Mouse (Mus musculus): ENCODE measurements around the gene Exoc4. TPM values are rescaled to one million over a fixed set of nuclear protein-coding genes. Genes with fewer than 3 reads are reported as not detected.

Exoc4 gene
- polyA plus RNA-seq, 1 experiment from 2014 or later, result 36.7 TPM

GRCm38 (mm10) chr6:33310486-33310885 is 61.6 kb downstream of the Exoc4 start:
- Histone ChIP-seq H3K4me2 (no peak overlapping the region), H3K4me1 (no peaks in the 10 kb centered on the region), H3K27me3 (no peaks in the 10 kb centered on the region), H3K9ac (no peak overlapping the region), H3K36me3 (no peaks in the 10 kb centered on the region), H3K9me3 (no peaks in the 10 kb centered on the region), H3K4me3 (no peak overlapping the region), H3K27ac (no peak overlapping the region)
- ATAC-seq (ENCODE audit: insufficient number of reproducible peaks, insufficient read depth, low FRiP score, low TSS enrichment, low read depth), result no peak
- WGBS, result 97% methylated on average over 1 of the region's 1 CpGs

GRCm38 (mm10) chr6:33322849-33323248 is 74.0 kb downstream of the Exoc4 start:
- Histone ChIP-seq H3K36me3 (no peaks in the 10 kb centered on the region), H3K27ac (no peak overlapping the region), H3K4me2 (no peak overlapping the region), H3K4me3 (no peak overlapping the region), H3K9me3 (no peaks in the 10 kb centered on the region), H3K4me1 (no peaks in the 10 kb centered on the region), H3K9ac (no peak overlapping the region), H3K27me3 (no peaks in the 10 kb centered on the region)
- WGBS, result 77% methylated on average over 3 of the region's 3 CpGs
- no peak for ATAC-seq (ENCODE audit: insufficient number of reproducible peaks, insufficient read depth, low FRiP score, low TSS enrichment, low read depth)

DNA sequence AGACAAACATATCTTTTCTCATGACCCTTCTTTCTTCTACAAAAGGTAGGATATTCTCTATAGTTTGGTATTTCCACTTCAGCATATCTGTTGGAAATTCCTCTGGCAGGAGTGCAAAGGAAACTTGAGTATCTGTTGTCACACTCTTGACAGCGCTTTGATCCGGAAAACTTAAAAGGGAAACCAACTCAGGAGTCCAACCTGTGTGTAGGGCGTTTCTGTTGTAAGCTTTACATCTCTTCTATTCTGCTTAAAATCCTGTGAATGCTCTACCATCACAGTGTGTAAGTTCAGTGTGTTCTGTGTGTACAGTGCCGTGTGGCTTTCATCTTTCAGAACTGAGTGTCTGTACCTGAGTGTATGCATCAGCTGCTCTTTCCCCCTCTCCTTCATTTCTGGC is 74.5 kb downstream of the Exoc4 start:
- no peaks in the 10 kb centered on the region for H3K27me3 ChIP-seq
- ATAC-seq (ENCODE audit: insufficient number of reproducible peaks, insufficient read depth, low FRiP score, low TSS enrichment, low read depth), result no peak
- H3K27ac ChIP-seq, result no peak overlapping the region
- no peak overlapping the region for H3K4me2 ChIP-seq
- WGBS, result 63% methylated on average over 4 of the region's 4 CpGs
- H3K9me3 ChIP-seq, result no peaks in the 10 kb centered on the region
- H3K4me3 ChIP-seq, result no peak overlapping the region
- H3K36me3 ChIP-seq, result no peaks in the 10 kb centered on the region
- H3K4me1 ChIP-seq, result no peaks in the 10 kb centered on the region
- no peak overlapping the region for H3K9ac ChIP-seq

DNA sequence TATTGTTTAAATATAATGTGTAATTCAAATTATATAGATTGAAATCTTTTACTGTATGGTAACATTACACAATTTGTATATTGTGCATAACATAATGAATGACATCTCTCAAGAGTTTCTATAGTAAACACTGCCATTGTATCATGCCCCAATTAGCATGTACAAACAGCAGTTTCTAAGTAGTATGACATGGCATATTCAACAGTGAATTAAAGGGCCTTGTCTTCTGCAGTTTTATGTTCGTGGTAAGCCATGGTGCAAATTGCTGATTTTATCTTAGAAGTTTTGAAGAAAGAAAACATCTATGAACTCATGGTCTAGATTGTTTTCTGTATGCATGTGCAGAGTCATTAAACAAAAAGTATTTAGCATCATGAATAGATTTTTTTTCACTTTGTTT is 79.4 kb downstream of the Exoc4 start:
- no peak overlapping the region for H3K4me2 ChIP-seq
- H3K27ac ChIP-seq, result no peak overlapping the region
- ATAC-seq (ENCODE audit: insufficient number of reproducible peaks, insufficient read depth, low FRiP score, low TSS enrichment, low read depth), result no peak
- H3K4me3 ChIP-seq, result no peak overlapping the region
- 63% methylated on average over 1 of the region's 1 CpGs for WGBS
- H3K36me3 ChIP-seq, result no peaks in the 10 kb centered on the region
- no peak overlapping the region for H3K9ac ChIP-seq
- no peaks in the 10 kb centered on the region for H3K27me3 ChIP-seq
- no peaks in the 10 kb centered on the region for H3K4me1 ChIP-seq
- H3K9me3 ChIP-seq, result no peaks in the 10 kb centered on the region

DNA sequence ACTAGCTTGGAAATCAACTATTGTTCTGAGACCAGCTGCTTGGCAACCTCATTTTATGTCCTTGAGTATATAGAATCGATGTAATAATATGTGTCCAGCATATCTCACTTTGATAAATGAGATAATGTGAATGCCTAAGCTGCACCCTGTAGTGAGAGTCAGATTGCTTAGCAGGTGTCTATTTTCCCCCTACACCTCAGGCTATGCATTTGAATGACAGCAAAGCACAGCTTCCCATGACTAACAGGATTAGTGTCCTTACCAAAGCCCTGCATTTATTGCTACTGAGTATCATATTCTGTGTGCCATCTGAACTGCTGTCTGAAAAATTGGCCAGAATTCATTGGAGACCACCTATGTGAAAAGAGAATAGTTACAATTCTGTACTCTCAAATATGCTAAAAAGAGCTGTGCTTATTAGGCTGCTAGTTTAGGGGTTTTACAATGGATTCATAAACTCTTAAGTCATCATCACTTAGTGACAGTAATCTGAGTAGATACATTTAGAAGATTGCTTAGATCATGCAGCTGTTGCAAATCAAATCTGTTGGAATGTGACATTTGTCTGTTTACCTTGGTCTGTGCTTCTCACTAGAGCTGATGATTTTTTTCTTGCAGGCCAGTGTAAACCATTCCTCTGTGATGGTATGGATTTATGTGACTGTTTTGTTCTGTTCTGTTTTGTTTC is 98.3 kb downstream of the Exoc4 start:
- no peak for ATAC-seq (ENCODE audit: insufficient number of reproducible peaks, insufficient read depth, low FRiP score, low TSS enrichment, low read depth)
- 39% methylated on average over 1 of the region's 1 CpGs for WGBS

DNA sequence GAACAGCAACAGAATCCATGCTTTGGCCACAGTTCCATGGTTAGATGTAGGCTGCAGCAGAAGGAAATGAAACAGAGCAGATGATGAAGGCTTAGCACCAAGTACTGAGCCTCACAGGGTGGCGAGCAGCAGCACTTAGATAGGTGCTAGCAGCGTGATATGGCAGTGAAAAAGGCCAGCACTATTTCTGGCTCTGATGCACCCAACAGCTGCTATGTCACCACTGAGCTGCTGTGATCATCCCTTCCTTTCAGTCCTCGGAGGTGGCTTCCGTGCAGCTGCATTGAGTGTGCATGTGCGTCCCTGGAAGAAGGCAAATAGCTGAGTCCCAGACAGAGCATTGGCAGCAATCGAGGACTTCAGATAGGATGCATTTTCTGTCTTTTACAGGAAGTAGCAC is 112.7 kb downstream of the Exoc4 start:
- Histone ChIP-seq H3K27me3 (no peaks in the 10 kb centered on the region), H3K4me3 (no peak overlapping the region), H3K36me3 (no peaks in the 10 kb centered on the region), H3K9ac (no peak overlapping the region), H3K4me1 (no peaks in the 10 kb centered on the region), H3K9me3 (no peaks in the 10 kb centered on the region), H3K4me2 (no peak overlapping the region), H3K27ac (no peak overlapping the region)
- ATAC-seq (ENCODE audit: insufficient number of reproducible peaks, insufficient read depth, low FRiP score, low TSS enrichment, low read depth), result no peak
- WGBS, result 86% methylated on average over 6 of the region's 6 CpGs

More for the DNA sequence above, 98.3 kb downstream of the Exoc4 start:
- no peaks in the 10 kb centered on the region for H3K36me3 ChIP-seq
- H3K4me1 ChIP-seq, result no peaks in the 10 kb centered on the region
- H3K9ac ChIP-seq, result no peak overlapping the region
- no peaks in the 10 kb centered on the region for H3K9me3 ChIP-seq
- H3K4me3 ChIP-seq, result no peak overlapping the region
- H3K27me3 ChIP-seq, result no peaks in the 10 kb centered on the region
- no peak overlapping the region for H3K27ac ChIP-seq
- H3K4me2 ChIP-seq, result no peak overlapping the region

DNA sequence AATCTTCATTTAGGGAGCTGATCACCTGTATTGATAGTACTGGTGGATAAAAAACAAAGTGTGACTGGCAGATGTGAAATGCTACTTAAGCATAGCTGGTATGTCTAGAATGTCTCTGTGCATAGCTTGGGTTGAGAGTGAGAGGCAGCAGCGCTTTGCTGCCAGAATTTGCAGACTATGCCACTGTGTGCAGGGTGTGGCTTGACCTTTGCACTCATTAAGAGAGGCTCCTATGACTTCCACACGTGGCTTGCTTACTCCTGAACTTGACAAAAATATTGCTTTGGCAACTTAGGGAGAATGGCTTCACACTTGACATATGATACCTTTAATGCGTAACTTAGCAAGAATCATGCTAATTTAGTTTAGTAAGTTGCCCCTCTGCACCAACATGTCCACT is 131.6 kb downstream of the Exoc4 start:
- Histone ChIP-seq H3K27ac (no peak overlapping the region), H3K4me3 (no peak overlapping the region), H3K27me3 (no peaks in the 10 kb centered on the region), H3K4me1 (no peaks in the 10 kb centered on the region), H3K4me2 (no peak overlapping the region), H3K9me3 (no peaks in the 10 kb centered on the region), H3K36me3 (no peaks in the 10 kb centered on the region), H3K9ac (no peak overlapping the region)
- WGBS, result 57% methylated on average over 3 of the region's 3 CpGs
- no peak for ATAC-seq (ENCODE audit: insufficient number of reproducible peaks, insufficient read depth, low FRiP score, low TSS enrichment, low read depth)

GRCm38 (mm10) chr6:33382176-33382575 is 133.3 kb downstream of the Exoc4 start:
- H3K27me3 ChIP-seq, result no peaks in the 10 kb centered on the region
- H3K4me1 ChIP-seq, result no peaks in the 10 kb centered on the region
- no peak overlapping the region for H3K27ac ChIP-seq
- H3K9ac ChIP-seq, result no peak overlapping the region
- 61% methylated on average over 3 of the region's 3 CpGs for WGBS
- no peak overlapping the region for H3K4me3 ChIP-seq
- ATAC-seq (ENCODE audit: insufficient number of reproducible peaks, insufficient read depth, low FRiP score, low TSS enrichment, low read depth), result no peak
- H3K36me3 ChIP-seq, result no peaks in the 10 kb centered on the region
- H3K9me3 ChIP-seq, result no peaks in the 10 kb centered on the region
- H3K4me2 ChIP-seq, result no peak overlapping the region

DNA sequence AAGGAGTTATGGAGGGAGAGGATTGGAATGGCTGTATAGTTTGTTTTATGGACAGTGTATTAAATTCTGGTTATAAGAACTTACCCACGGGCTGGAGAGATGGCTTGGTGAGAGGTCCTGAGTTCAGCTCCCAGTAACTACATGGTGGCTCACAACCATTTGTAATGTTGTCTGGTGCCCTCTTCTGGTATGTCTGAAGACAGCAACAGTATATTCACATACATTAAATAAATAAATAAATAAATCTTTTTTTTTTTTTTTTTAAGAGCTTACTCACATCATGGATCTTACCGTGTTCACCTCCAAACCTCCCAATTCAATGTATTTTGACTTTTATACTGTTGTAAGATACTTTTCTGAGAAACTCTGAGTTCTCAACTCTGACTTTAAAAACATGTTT is 143.1 kb downstream of the Exoc4 start:
- no peak overlapping the region for H3K4me2 ChIP-seq
- H3K27me3 ChIP-seq, result no peaks in the 10 kb centered on the region
- ATAC-seq (ENCODE audit: insufficient number of reproducible peaks, insufficient read depth, low FRiP score, low TSS enrichment, low read depth), result no peak
- no peaks in the 10 kb centered on the region for H3K36me3 ChIP-seq
- no peak overlapping the region for H3K4me3 ChIP-seq
- H3K9ac ChIP-seq, result no peak overlapping the region
- no peak overlapping the region for H3K27ac ChIP-seq
- 80% methylated on average over 2 of the region's 2 CpGs for WGBS
- H3K4me1 ChIP-seq, result no peaks in the 10 kb centered on the region
- H3K9me3 ChIP-seq, result no peaks in the 10 kb centered on the region

DNA sequence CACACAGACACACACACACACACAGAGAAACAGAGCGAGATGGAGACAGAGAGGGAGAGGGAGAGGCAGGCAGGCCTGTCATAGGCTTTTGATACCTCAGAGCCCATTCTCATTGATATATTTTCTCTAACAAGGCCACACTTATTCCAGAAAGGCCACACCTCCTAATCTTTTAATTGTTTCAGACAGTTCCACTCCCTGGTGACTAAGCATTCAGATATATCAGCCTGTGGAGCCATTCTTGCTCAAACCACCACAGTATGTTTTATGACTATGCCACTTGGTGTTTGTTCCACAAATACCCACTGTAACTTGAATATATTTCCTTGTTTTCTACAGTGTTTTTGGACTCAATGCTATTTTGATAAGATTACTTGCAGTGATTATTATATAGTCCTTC is 150.6 kb downstream of the Exoc4 start:
- Histone ChIP-seq H3K27ac (no peak overlapping the region), H3K9me3 (no peaks in the 10 kb centered on the region), H3K4me3 (no peak overlapping the region), H3K27me3 (no peaks in the 10 kb centered on the region), H3K4me1 (no peaks in the 10 kb centered on the region), H3K4me2 (no peak overlapping the region), H3K36me3 (no peaks in the 10 kb centered on the region), H3K9ac (no peak overlapping the region)
- WGBS, result no CpG with 5 or more reads among the region's 1 CpGs
- no peak for ATAC-seq (ENCODE audit: insufficient number of reproducible peaks, insufficient read depth, low FRiP score, low TSS enrichment, low read depth)

DNA sequence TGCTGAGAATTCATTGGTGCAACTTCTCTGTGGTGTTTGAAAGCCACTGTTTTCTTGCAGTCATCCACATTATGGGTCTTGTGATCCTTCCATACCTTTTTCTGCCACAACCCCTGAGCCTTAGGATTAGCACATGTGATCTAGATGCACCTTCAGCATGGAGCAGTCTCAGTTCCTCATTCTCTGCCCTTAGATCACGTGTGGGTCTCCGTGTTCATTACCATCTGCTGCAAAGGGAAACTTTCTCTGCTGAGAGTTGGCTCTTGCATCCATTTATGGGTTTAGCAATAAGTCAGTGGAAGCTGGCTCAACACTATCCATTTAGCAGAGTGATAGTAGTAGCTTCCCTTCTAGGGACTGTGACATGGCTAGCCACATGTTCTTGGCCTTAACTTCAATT is 152.3 kb downstream of the Exoc4 start:
- H3K4me3 ChIP-seq, result no peak overlapping the region
- 93% methylated on average over 2 of the region's 2 CpGs for WGBS
- H3K27ac ChIP-seq, result no peak overlapping the region
- ATAC-seq (ENCODE audit: insufficient number of reproducible peaks, insufficient read depth, low FRiP score, low TSS enrichment, low read depth), result no peak
- H3K4me1 ChIP-seq, result 0 out of 2 replicates have a peak, but pooled peaks cover 5% of the 10 kb centered on the region
- H3K4me2 ChIP-seq, result no peak overlapping the region
- no peaks in the 10 kb centered on the region for H3K9me3 ChIP-seq
- no peaks in the 10 kb centered on the region for H3K36me3 ChIP-seq
- no peak overlapping the region for H3K9ac ChIP-seq
- H3K27me3 ChIP-seq, result no peaks in the 10 kb centered on the region

DNA sequence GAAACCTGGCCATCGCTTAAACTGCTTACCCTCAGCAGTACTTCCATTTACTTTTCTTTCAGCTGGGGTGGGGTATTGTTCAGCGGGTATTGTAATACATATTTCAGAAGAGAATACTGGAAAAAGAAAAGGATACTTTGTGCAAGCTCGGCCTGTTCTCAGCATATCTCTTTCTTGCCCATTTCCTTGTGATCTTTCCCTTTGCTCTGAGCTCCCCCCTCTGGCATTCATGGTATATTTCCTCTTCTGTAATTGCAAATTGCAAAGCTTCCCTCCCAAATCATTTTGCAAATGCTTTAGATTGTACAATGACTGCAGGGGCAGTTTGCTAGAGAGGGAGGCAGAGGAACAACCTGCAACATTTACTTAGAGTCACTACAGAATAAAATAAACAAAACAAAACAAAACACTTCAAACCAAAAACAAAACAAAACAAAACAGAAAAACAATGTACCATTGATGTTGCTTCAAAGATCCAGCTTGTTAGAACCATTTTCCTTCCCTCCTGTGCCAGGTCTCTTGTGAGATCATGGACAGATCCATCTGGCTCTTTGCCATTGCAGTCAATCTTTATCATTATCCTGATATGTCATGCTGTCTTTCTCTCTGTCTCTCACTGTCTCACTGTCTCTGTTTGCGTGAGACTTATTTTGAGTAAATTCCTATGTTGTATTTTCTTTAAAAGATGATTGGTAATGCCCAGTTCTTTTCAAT is 156.8 kb downstream of the Exoc4 start:
- 56% methylated on average over 4 of the region's 4 CpGs for WGBS
- 0 out of 2 replicates have a peak, but pooled peaks cover 5% of the 10 kb centered on the region for H3K4me1 ChIP-seq

More for the DNA sequence above, 156.8 kb downstream of the Exoc4 start:
- no peak overlapping the region for H3K27ac ChIP-seq
- H3K9me3 ChIP-seq, result no peaks in the 10 kb centered on the region
- no peak overlapping the region for H3K4me2 ChIP-seq
- H3K4me3 ChIP-seq, result no peak overlapping the region
- H3K9ac ChIP-seq, result no peak overlapping the region
- H3K27me3 ChIP-seq, result no peaks in the 10 kb centered on the region
- no peak for ATAC-seq (ENCODE audit: insufficient number of reproducible peaks, insufficient read depth, low FRiP score, low TSS enrichment, low read depth)
- no peaks in the 10 kb centered on the region for H3K36me3 ChIP-seq

All from embryonic facial prominence, embryonic 13.5 days (tissue).